Mouse (Mus musculus): ENCODE measurements around the gene Pold1.
A peak's percentile ranks its signal among the peaks of the same experiment; 100 is the strongest.

The Pold1 gene

DNA sequence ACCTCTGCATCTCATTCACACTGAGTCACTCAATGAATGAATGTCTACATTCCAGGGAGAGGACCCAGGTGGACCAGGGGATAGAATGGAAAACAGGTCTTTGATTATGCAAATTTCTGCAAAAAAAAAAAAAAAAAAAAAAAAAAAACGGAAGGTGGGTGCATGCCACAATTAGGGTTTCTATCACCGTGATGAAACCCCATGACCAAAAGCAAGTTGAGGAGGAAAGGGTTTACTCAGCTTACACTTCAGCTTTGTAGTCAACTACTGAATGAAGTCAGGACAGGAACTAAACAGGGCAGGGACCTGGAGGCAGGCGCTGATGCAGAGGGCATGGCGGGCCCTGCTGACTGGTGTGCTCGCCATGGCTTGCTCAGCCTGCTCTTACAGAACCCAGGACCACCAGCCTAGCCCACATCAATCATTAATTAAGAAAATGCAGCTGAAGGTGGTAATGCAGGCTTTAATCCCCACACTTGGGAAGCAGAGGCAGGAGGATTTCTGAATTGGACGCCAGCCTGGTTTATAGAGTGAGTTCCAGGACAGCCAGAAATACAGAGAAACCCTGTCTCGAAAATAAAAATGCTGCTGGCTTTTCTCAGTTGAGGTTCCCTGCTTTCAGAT, 63.0 kb downstream of the Pold1 start:
- no peak for DNase-seq (ENCODE audit: low spot score)

DNA sequence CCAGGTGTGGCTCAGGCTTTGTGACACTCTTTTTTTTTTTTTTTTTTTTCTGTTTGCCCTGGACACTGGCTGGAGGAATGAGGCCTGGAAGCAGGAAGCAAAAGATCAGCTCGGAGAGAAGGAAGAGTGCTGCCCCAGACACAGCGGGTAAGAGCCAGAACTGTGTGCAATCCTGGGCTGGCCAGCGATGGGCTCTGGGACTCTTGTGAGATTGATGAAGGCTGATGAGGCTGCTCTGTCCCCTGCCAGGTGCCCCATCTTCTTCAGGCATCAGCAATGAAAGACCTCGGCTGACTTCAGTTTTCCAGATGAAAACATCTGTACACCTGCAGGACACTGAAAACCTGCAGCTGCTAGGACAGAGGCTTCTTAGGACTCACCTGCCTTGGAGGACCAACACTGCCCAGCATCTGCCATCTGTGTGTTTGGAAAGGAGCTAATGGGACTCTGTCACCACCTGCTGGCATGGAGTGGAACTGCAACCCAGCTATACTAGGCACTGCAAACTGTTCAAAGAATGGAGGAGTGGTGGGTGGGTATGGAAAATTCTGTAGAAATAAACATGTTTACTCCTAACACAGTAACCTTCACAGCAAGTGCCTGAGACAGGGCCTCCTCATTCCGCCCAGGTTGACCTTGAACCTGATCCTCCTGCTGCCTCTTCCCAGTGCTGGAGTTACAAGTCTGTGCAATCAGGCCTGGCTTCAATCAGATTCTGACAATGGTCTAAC, 63.6 kb downstream of the Pold1 start:
- DNase-seq (ENCODE audit: low spot score) = peak; percentile 86

DNA sequence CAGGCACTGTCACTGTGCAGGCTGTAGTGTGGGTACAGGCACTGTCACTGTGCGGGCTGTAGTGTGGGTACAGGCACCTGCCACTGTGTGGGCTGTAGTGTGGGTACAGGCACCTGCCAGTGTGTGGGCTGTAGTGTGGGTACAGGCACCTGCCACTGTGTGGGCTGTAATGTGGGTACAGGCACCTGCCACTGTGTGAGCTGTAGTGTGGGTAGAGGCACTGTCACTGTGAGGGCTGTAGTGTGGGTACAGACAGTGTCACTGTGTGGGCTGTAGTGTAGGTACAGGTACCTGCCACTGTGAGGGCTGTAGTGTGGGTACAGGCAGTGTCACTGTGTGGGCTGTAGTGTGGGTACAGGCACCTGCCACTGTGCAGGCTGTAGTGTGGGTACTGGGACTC, 64.5 kb downstream of the Pold1 start:
- DNase-seq (ENCODE audit: low spot score) = no peak

DNA sequence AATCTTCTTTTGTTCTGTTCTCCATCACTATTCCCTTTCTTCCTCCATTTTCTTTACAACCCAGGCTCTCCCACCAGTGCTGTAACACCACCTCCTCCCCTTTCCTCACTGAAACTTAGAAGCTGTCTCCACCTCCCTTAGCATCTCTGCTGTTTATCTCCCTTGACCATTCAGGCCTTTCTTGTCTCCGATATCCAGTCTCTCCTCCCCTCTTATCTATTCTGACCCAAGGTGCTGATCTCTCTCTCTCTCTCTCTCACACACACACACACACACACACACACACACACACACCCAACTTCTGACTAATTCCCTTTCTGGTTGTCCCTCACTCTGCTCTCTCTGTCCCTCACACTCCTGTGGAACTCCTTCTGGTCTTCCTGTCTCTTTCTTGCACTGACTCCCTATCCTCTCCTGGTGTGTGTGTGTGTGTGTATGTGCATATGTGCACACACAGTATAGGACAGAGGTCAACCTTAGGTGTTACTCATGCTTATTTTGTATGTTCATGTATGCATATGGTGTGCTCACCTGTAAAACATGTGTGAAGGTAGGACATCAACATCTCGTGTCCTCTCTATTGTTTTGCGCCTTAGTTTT, 65.7 kb downstream of the Pold1 start:
- peak; percentile 83 for DNase-seq (ENCODE audit: low spot score)
